Mouse (Mus musculus) MEL (cell line): ENCODE data around the gene Tollip.

Source experiments
- CTCF ChIP-seq, 3 experiments: IDR thresholded peaks in 2 of 3; conservative IDR thresholded peaks in 1 of 3; 2 replicates each; pipeline ENCODE4 v1.5.1; 2011 to 2012; ENCODE audit warnings: low read length in 3 of 3, low read depth in 2 of 3, mild to moderate bottlenecking in 2 of 3, improper control_type of control experiment in 1 of 3, inconsistent platforms in 1 of 3, mixed read lengths in 1 of 3, moderate library complexity in 1 of 3; ENCODE audit not compliant: control insufficient read depth in 1 of 3, insufficient read depth in 1 of 3, poor library complexity in 1 of 3, severe bottlenecking in 1 of 3
- GATA1 ChIP-seq: IDR thresholded peaks from 2 replicates; pipeline ENCODE4 v1.6.1; 2011; ENCODE audit warnings: low read depth, low read length, improper control_type of control experiment

DNA sequence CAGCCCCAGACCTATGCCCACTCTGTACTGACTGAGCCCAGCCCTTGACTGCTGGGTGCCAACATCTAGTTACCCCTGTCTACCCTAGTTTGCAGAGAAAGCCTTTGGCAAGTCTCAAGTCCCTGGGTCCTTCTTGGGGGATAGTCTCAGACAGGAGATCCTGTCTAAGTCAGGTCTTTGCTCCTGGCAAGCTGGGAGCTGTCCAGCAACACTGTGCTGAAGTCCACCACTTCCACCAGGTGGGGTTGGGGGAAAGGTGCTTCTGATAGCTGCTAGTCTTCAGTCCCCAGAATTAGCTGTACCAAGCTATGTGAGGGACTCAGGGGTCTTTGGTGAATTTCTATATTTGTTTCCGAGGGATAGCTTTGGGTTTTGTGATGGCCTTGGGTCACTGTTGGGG is 40.8 kb upstream of the Tollip start:
- TF ChIP-seq CTCF (IDR thresholded peaks at IDR 0.05 in 2 of 3, conservative IDR thresholded peaks at IDR 0.05 in 1 of 3; ENCODE audit: control insufficient read depth in 1 of 3, insufficient read depth in 1 of 3, low read depth in 2 of 3, low read length in 3 of 3, poor library complexity in 1 of 3, severe bottlenecking in 1 of 3) (no peak), GATA1 (no peak)
